Mouse (Mus musculus) heart, adult 18-20 months (tissue): ENCODE data around the gene Fes. TPM values are rescaled to one million over a fixed set of nuclear protein-coding genes. Genes with fewer than 3 reads are reported as not detected.

Experiments
- DNase-seq, 2 experiments: peaks; one replicate each; pipeline ENCODE4 v3.0.0; 2021 to 2022; ENCODE audit warnings: mixed read lengths in 1 of 2
- total RNA-seq, 2 experiments: library from RNA; stranded (reverse); gene quantifications; 2 replicates each; pipeline ENCODE4 v1.2.3; 2021

The Fes gene
- total RNA-seq, 2 experiments from 2014 or later = 9.9 to 11.4 TPM

GRCm38 (mm10) chr7:80343270-80344018 is 44.3 kb downstream of the Fes start:
- no peak for DNase-seq

GRCm38 (mm10) chr7:80342858-80343257 is 44.9 kb downstream of the Fes start, which contains the start of gene Hddc3:
Gene Hddc3 (plus strand): TSS chr7:80343104.
- peak; percentile 93 to 98 for DNase-seq

GRCm38 (mm10) chr7:80341793-80342192 is 46.0 kb downstream of the Fes start:
- DNase-seq = no peak

- DNase-seq = peak; percentile 78 to 81
Measured at GRCm38 (mm10) chr7:80340793-80341192, 47.0 kb downstream of the Fes start, which contains the start of gene Unc45a. Gene Unc45a (minus strand): TSS chr7:80341005.

- DNase-seq = peak; percentile 99
Measured at GRCm38 (mm10) chr7:80339793-80340628, 47.7 kb downstream of the Fes start.

GRCm38 (mm10) chr7:80339371-80339770 is 48.4 kb downstream of the Fes start:
- peak in 1 of 2 experiments; percentile 49 for DNase-seq

GRCm38 (mm10) chr7:80336932-80337331 is 50.8 kb downstream of the Fes start:
- DNase-seq = no peak

- no peak for DNase-seq
Measured at GRCm38 (mm10) chr7:80334848-80335247, 52.9 kb downstream of the Fes start.

GRCm38 (mm10) chr7:80331433-80331832 is 56.3 kb downstream of the Fes start:
- no peak for DNase-seq

GRCm38 (mm10) chr7:80330278-80330677 is 57.5 kb downstream of the Fes start:
- DNase-seq = no peak

Other genes starting within 250 kb of the Fes start
- 10 to 100 TPM; 10.6 to 12.6 TPM for gene Sema4b, start 201.1 kb downstream of the Fes start, total RNA-seq
- gene Cib1, start 155.1 kb downstream of the Fes start, total RNA-seq = 10 to 100 TPM; 15.2 to 18.6 TPM
- gene Gdpgp1, start 155.1 kb downstream of the Fes start, total RNA-seq = 1 to 10 TPM; 1.2 to 1.6 TPM
- gene Ttll13, start 141.6 kb downstream of the Fes start, total RNA-seq = under 1 TPM; 0.12 to 0.36 TPM
- 10 to 100 TPM; 26.1 to 30.2 TPM for gene Ngrn, start 126.7 kb downstream of the Fes start, total RNA-seq
- gene Vps33b, start 118.3 kb downstream of the Fes start, total RNA-seq = 1 to 10 TPM; 7.2 to 9.0 TPM
- 1 to 10 TPM in 1 of 2 experiments, under 1 TPM in 1; 0.87 to 2.2 TPM for gene Prc1, start 93.5 kb downstream of the Fes start, total RNA-seq
- gene Rccd1, start 63.5 kb downstream of the Fes start, total RNA-seq = 1 to 10 TPM; 4.7 to 6.8 TPM
- gene Unc45a, start 46.9 kb downstream of the Fes start, total RNA-seq = 10 to 100 TPM; 15.8 to 16.0 TPM
- 10 to 100 TPM; 32.4 to 35.5 TPM for gene Hddc3, start 44.8 kb downstream of the Fes start, total RNA-seq
- gene Man2a2, start 16.6 kb downstream of the Fes start, total RNA-seq = 10 to 100 TPM; 54.6 to 55.7 TPM
- 100 to 1,000 TPM; 103 to 114 TPM for gene Furin, start 17.5 kb upstream of the Fes start, total RNA-seq
- gene Blm, start 147.2 kb upstream of the Fes start, total RNA-seq = 1 to 10 TPM in 1 of 2 experiments, under 1 TPM in 1; 0.94 to 1.3 TPM